Mouse (Mus musculus): ENCODE data around the gene Sgf29.
"Not testable (repeated sequence)": the region's sequence is repeated elsewhere in the genome, so short reads cannot be mapped to it uniquely, and the experiment has no call there.

Sgf29 gene

DNA sequence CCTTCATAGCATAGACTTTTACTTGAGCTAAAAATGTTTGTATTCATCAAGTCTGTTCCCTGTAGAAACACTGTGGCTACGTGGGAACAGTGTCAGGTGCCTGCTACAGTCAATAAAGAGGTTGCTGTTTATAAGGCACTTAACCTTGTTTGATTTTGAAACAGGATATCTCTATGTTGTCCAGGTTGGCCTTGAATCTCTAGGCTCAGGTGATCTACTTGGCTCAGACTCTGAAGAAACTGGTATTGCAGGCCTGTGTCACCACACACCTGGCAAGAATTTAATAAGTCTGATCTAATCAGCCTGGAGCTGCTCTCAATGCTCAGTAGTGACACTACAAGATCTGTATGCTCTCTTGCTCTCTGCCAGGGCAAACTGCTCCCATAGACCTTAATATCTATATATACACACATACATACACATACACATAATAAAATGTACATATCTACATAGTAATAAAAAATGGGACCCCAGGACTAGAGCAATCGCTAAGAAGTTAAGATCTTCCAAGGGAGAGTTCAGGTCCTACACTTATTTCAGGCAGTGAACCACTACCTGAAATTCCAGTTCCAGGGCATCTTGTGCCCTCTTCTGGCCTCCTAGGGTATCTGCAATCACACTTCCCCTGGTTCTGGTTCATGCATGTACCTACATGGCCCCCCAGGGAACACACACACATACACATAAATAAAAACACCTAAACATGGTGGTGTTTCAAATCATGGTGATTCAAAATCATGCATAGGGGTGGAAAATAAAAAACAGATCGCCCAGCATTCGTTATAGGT is 12.2 kb upstream of the Sgf29 start:
- no peak for DNase-seq (ENCODE audit: low spot score in 2 of 2)

DNA sequence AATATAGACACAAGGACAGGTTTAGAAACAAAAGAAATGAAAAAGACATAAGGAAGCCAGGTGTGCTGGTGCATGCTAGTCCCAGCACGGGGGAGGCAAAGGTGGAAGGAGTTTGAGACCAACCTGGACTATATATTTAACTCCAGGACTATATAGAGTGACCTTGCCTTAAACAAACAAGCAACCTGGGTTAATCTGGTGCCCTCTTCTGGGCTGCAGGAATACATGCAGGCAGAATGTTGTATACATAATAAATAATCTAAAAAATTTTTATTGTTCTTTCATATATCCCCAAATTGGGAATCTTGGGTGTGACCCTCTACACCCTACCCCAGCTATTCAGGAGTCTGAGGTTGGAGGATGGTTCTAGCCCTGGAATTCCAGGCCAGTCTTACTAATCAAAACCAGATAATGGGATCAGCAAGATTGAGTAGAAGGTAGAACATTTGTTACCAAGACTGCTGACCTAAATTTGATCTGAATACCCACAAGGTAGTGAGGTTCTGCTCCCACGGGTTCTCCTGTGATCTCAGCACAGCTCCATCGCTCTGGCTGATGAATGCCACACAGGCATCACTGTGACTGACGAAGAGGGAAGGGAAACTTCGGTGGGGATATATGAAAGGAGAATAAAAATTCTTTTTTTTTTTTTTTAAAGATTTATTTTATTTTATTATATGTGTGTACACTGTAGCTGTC is 6.4 kb upstream of the Sgf29 start:
- DNase-seq (ENCODE audit: low spot score in 2 of 2): no peak

DNA sequence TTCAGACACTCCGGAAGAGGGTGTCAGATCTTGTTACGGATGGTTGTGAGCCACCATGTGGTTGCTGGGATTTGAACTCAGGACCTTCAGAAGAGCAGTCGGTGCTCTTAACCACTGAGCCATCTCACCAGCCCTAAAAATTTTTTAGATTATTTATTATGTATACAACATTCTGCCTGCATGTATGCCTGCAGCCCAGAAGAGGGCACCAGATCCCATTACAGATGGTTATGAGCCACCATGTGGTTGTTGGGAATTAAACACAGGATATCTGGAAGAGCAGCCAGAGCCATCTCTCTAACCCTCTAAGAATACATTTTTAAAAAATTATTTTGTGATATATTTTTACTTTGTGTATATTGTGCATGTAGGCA is 5.9 kb upstream of the Sgf29 start:
- DNase-seq (ENCODE audit: low spot score in 2 of 2): not testable (repeated sequence)

DNA sequence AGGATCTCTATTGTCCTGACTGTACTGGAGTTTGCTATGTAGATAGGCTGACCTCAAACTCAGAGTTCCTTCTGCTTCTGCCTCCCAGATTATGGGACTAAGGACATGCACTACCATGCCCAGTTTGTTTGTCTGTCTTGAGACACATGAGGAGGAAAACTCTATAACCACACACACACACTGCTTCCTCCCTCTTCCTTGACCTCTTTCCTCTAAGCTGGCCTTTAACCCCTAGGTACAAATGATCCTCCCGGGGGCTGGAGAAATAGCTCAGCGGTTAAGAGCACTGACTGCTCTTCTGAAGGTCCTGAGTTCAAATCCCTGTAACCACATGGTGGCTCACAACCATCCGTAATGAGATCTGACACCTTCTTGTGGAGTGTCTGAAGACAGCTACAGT is 4.8 kb upstream of the Sgf29 start:
- no peak for DNase-seq (ENCODE audit: low spot score in 2 of 2)

DNA sequence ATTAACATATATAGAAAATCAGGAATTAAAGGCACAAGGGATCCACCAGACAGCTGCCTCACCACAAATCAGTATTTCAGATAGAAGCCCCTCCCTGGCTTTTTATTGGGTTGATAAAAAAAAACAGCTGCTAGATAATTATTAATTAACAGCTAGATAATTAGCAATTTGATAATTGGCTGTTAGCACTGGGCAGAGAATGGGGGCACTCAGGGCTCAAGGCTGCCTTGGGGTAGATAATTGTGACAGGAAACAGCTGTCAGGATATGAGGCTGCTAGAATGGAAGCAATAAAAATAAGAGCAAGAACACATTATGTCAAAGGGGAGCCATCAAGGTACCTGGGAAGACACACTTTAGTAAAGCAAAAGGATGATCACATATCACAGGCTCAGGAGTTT is 4.2 kb upstream of the Sgf29 start:
- DNase-seq (ENCODE audit: low spot score in 2 of 2): no peak

DNA sequence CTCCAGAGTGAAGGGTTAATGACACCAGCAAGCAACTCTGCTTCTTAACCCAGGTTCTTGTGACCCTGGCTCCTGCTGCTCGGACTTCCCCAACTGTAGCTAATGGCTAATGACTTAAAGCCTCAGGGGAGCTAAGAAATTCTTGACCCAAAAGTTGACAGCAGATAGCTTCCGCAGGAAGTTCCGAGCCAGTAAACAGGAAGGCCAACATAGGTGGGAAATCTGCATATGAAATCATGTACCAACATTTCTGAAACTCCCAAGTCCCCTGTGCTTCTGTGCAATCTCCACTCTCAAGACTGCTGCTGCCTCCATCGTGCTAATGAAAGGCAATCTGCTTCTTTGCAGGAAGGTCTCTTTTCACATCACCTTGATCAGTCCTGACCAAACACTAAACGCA is 3.4 kb upstream of the Sgf29 start:
- DNase-seq (ENCODE audit: low spot score in 2 of 2): no peak

DNA sequence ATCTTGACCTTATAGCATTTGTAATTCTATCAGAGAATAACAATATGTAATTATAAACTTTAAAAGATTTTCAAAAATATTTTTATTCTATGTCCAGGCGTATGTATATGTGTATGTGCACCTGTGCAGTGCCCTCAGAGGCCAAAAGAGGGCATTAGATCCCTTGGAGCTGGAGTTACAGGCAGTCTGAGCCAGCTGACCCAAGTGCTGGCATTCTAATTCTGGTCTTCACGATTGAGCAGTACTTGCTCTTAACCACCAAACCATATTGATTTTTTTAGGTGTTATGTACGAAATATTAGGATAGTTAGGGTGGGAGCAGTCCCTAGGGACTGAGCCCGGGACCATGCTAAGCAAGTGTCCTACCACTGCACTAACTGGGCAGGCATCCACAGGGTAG is 623 bp upstream of the Sgf29 start:
- no peak for DNase-seq (ENCODE audit: low spot score in 2 of 2)

DNA sequence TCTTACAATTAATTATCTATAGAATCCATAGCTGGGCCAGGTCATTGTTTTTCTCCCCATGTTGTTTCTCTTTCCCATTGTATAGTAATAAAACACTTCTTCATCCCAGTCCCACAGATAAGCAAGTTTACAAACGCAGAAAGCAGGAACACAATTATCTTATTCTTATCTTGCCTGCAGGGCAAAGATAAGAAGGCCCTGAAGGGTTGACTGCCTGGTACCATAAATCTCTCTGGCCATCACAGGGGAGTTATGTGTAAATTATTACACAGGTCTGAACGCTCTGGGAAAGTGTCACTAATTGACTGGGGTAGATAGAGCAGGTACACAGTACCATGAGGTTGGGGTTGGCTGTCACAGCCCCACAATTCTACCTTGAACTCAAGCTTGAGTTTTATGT is 1.7 kb downstream of the Sgf29 start:
- no peak for DNase-seq (ENCODE audit: low spot score in 2 of 2)

DNA sequence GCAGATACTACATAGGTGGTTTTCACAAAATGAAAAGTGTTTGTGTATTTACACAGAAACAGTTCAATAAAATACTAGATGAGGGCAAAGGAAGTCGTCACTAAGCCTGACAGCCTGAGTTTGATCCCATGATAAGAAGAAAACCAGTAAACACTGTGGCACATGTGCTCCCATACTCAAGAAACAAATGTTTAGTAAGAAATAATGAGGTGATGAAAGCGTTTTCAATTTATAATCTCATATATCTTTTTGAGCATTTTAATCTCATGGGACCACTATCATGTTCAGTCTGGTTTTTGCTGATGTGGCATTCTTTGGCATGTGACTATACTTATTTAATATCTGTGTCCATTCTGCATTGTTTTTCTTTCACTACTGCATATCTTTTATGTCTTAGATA is 4.9 kb downstream of the Sgf29 start:
- DNase-seq (ENCODE audit: low spot score in 2 of 2): no peak

DNA sequence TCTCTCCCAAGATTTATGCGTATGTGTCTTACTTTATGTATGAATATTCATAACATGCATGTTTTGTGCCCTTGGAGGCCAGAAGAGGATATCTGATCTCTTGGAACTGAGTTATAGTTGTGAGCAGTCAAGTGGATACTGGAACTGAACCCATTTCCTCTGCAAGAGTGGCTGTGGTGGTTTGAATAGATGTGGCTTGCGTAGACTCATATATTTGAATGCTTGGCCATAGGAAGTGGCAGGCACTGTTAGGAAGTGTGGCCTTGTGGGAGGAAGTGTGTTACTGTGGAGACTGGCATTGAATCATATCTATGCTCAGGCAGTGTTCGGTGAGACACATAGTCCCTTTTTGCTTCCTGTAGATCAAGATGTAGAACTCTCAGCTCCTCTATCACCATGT is 6.6 kb downstream of the Sgf29 start:
- DNase-seq (ENCODE audit: low spot score in 2 of 2): no peak

DNA sequence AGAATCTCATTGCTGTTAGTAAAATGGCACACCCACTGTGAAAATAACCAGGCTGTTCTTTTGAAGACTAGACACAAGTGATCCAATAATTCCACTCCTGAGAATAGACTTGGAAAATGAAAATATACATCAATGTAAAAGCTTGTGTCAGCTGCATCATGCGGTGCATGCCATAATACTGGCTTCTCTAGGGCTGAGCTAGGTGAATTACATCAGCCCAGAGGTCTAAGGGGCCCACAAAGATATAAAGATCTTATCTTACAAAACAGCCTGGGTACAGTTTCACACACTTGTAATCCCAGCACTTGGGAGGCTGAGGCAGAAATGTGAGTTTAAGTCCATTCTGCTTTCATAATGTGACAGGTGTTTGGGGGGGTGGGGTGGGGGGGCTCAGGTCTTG is 8.4 kb downstream of the Sgf29 start:
- no peak for DNase-seq (ENCODE audit: low spot score in 2 of 2)

DNA sequence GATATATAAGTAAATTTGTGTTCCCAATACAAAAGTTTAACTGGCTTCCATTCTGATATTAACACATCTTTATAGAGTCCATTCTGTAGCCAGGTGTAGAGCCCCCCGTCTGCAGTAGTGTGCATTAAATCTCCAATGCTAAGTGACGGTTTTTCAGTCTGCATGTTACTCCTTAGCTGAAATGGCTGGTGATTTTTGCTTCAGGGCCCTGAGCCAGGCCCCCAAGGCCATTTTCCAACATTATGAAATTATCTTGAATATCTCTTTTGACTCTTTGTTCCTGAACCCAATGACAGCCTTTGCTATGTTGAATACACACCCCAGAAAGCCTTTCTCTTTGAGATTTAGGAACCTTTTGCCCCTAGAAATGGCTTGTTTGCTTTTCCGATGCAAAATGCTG is 10.7 kb downstream of the Sgf29 start:
- no peak for DNase-seq (ENCODE audit: low spot score in 2 of 2)

DNA sequence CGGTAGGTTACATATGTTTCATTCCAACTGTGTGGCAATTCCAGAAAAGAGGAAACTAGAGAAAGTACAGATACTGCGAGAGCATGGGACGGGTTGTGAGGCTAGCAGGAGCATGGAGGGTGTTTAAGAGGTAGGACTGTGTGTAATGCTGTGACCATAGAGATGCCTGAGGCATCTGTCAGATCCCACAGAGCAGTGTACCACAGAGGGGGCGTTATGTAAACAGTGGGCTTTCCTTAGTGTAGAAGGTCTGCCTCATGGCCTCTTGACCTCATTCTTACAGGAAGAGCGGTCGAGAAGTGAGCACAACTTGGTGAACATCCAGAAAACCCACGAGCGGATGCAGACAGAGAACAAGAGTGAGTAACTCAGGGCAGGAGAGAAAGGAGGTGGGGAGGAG is 14.5 kb downstream of the Sgf29 start:
- DNase-seq (ENCODE audit: low spot score in 2 of 2): no peak

DNA sequence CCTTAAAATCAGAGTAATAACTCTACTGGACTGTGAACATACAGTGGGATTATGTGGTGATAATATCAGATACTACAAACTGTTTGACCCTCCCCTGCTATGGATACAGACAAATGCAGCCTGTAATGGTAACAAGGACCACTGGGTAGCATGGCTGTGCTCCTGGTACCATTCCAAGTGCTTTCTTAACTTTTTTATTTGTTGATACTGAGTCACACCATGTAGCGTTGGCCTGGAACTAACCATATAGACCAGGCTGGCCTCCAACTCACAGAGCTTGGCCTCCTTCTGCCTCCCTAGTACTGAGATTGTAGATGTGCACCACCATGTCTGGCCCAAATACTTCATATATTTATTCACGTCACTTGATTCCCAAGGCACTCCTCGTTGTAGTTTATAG is 16.2 kb downstream of the Sgf29 start:
- no peak for DNase-seq (ENCODE audit: low spot score in 2 of 2)

DNA sequence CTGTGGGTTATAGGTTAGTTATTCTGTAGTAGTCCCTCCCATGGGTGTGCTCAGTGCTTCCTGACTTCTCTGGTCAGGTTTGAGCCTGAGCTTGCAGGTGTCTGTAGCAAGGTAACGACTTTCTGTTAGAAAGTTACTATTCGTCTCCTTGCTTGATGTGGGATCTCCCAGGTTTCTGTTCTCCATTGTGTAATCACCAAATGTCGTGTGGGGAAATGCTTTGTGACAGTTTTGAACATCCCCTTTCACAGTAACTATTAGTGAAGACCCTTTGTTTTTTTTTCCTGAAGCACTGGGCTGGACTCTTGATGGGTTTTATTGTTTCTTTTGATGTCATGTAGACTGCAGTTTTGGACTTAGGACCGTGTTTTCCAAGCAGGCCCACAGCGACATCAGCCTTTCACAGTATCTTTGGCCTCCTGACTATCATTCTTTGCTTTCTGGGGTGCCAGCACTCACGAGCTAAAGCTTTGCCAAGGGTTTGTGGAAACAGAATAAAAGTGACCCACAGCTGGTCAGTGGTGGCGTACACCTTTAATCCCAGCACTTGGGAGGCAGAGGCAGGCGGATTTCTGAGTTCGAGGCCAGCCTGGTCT is 18.5 kb downstream of the Sgf29 start:
- no peak for DNase-seq (ENCODE audit: low spot score in 2 of 2)

DNA sequence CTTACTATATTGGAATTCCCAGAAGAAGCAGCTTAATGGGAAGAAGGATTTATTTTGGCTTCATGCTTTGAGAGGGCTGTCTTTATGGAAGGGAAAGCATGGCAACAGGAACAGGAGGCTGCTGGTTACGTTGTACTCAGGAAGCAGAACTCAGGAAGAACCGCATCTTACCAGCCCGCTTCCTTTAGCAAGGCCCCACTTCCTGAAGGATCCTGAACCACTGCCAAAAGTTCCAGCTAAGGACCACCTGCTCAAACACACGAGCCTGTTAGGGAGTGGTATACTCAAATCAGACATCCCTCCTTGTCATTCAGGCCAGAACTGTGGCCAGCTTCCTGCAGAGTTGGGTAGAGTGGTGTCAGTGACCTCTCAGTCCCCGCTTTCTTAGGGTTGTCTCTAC is 19.3 kb downstream of the Sgf29 start:
- DNase-seq (ENCODE audit: low spot score in 2 of 2): no peak

DNA sequence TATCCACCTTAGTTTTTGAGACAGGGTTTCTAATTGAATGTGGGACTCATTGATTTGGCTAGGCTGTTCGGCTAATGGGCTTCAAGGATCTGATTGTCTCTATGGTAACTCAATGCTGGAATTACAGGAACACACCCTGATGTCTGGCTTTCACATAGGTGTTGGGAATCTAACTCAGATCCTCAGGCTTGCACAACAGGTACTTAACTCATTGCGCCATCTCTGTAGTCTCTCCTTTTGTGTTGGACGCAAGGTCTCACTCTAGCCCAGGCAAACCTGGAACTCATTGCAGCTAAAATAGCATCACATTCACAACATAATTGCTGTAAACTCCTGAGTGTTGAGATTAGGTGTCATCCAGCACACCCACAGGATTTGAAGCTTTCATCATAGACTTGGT is 21.0 kb downstream of the Sgf29 start:
- no peak for DNase-seq (ENCODE audit: low spot score in 2 of 2)

DNA sequence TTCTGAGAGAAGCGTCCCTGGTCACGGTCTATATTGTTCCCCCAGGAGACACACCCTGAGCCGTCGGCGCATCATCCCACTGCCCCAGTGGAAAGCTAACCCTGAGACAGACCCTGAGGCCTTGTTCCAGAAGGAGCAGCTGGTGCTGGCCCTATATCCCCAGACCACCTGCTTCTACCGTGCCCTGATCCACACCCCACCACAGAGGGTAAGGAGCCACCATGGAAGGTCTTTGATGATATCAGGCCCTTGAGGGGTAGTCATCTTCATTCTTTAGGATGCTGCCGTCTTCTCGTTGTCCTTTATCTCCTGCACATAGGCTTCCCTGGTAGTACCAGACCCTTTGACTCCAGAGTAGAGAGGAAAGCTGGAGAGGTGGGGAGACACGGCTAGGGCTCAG is 23.0 kb downstream of the Sgf29 start:
- DNase-seq (ENCODE audit: low spot score in 2 of 2): no peak

DNA sequence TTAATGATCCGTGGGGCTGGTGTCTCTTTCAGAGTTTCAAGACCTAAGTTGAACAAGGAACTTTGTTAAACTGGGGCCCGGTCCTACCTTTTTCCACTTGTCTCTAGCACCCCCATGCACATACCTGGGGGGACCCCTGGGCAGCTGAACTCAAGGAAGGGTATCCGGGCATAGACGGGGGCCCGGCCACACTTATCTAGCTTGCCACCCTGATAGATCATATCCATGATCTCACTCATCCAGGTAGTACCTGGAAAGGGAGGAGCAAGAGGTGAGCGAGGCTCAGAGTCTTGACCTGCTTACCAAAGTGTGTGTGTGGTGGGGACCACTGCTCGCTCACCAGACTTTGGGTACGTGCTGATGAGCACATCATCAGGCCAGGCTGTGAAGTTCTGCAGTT is 26.0 kb downstream of the Sgf29 start:
- no peak for DNase-seq (ENCODE audit: low spot score in 2 of 2)

DNA sequence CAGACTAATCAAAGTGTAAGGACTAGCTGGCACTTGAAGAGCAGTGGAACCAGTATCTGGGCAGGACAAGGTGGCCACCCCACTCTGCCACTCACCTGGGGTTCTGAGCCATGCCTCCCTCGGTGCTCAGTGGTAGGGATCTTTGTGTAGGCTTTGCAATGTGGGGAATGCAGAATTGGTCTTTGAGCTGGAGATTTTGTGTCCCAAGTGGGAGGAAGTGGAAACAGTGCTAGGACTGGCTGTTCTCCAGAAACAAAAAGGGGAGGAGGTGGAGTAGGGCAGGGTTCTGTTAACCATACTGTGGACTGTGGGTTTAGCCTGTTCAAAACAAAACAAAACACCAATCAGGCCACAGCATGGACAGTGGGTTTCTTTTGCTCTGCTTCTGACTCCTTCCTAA is 27.1 kb downstream of the Sgf29 start, which contains the start of gene Sult1a1:
Gene Sult1a1 (minus strand): TSS at position 226 of the 400 bp plus-strand sequence.
- DNase-seq (ENCODE audit: low spot score in 2 of 2): no peak

DNA sequence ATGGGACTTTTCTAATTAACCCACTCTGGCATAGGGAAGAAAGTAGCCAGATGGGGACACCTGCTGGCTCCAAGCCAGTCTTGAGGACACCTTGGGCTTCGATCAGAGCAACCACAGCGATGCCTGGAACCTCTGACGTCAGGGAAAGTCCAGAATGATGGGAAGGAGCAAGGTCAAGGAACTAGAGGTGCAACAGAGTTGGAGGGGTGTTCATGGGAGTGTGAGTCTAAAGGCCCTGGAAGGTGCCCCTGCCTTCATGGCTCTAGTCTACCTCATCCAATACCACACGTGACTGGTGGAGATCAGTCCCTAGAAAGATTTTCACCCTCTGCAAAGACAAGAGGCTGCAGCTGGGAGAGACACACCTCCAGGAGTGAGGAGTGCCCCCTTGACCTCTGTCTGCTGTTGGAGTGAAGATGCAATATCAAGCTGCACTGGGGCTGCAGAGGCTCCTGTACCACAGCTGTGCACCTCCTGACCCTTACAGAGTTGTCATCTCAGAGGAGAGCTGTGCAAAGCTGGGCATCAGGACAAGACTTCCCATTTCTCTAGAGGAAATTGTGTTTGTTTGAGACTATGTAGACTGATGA is 27.6 kb downstream of the Sgf29 start:
- DNase-seq (ENCODE audit: low spot score in 2 of 2): no peak

DNA sequence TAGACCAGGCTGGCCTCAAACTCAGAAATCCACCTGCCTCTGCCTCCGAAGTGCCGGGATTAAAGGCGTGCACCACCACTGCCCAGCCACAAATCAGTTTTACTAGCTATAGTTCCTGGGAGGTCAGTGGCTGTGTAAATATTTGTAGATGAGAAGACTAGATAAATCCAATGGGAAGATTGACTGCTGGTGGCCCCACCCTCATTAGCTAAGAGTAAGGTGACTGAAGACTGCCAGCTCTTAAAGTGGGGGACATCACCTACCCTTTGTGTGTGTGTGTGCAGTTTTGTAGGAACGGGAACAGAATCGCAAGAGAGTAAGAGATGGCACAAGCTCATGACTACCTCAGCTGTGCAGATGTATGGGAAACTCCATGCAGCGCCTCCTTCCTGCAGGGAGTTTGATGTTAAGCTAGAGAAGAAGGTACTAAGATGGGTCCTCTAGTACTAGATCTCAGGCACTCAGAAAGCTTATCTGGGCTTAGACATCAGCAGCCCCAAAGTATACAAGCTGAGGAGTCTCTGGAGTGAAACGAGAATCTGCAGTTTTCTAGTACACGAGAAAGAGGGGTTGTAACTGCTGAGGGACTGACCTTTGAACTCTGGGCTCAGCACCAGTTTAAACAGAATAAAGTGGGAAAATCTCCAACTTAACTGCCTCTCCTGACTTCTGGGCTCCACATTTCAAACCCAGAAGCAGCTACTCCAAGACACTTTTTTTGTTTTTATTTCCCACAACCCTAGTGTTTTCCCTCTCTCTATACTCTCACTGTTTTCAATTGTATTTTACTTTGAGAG is 29.6 kb downstream of the Sgf29 start:
- no peak for DNase-seq (ENCODE audit: low spot score in 2 of 2)

Measured in right cerebral cortex, postnatal 36 days (tissue).